Mouse (Mus musculus): ENCODE data around the gene Cenpk. TPM values are rescaled to one million over a fixed set of nuclear protein-coding genes. Genes with fewer than 3 reads are reported as not detected.
"Not testable (repeated sequence)": the region's sequence is repeated elsewhere in the genome, so short reads cannot be mapped to it uniquely, and the experiment has no call there.

The Cenpk gene
- 4.9 and 11.1 TPM in 2 replicates for polyA plus RNA-seq (2012; rRNA removed)

GRCm38 (mm10) chr13:104228384-104229066, at the start of gene Cenpk, which contains the start of gene Ppwd1:
Gene Cenpk (plus strand): TSS chr13:104228611.
Gene Ppwd1 (minus strand): TSS chr13:104228843.
- TF ChIP-seq POLR2A (IDR thresholded peaks at IDR 0.05; ENCODE audit: borderline replicate concordance, extremely low read depth, insufficient read depth, insufficient read length, poor library complexity, severe bottlenecking), result peak; percentile 67; the same call in 1 of the 2 replicates
- TF ChIP-seq CTCF (IDR thresholded peaks at IDR 0.05; ENCODE audit: borderline replicate concordance, extremely low read depth, insufficient read depth, insufficient read length), result no peak
- peak; percentile 99 for DNase-seq (ENCODE audit: low read depth)

GRCm38 (mm10) chr13:104178650-104179121, 49.7 kb upstream of the Cenpk start, which contains the start of gene Trim23:
Gene Trim23 (plus strand): TSS chr13:104178797.
- TF ChIP-seq CTCF (IDR thresholded peaks at IDR 0.05; ENCODE audit: borderline replicate concordance, extremely low read depth, insufficient read depth, insufficient read length), result 0 out of 2 replicates have a peak, but pooled peaks have one; percentile 14
- TF ChIP-seq POLR2A (IDR thresholded peaks at IDR 0.05; ENCODE audit: borderline replicate concordance, extremely low read depth, insufficient read depth, insufficient read length, poor library complexity, severe bottlenecking), result peak; percentile 40; the same call in 1 of the 2 replicates
- DNase-seq (ENCODE audit: low read depth), result peak; percentile 99

- no peak for DNase-seq (ENCODE audit: low read depth)
- TF ChIP-seq CTCF (IDR thresholded peaks at IDR 0.05; ENCODE audit: borderline replicate concordance, extremely low read depth, insufficient read depth, insufficient read length) (no peak), POLR2A (IDR thresholded peaks at IDR 0.05; ENCODE audit: borderline replicate concordance, extremely low read depth, insufficient read depth, insufficient read length, poor library complexity, severe bottlenecking) (no peak)
These were observed 49.1 kb upstream of the Cenpk start for GRCm38 (mm10) chr13:104179176-104179888.

DNA sequence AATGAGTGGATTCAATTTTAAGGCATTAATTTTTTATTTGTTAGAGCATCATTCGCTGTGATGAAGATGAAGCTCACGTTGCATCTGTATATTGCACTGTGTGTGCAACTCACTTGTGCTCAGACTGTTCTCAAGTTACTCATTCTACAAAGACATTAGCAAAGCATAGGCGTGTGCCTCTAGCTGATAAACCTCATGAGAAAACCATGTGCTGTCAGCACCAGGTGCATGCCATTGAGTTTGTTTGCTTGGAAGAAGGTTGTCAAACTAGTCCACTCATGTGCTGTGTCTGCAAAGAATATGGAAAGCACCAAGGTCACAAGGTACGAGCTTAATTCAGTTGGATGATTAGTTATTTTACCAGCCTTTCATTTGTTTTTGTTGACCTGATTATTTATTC, 41.1 kb upstream of the Cenpk start:
- no peak for DNase-seq (ENCODE audit: low read depth)
- no peak for TF ChIP-seq POLR2A (IDR thresholded peaks at IDR 0.05; ENCODE audit: borderline replicate concordance, extremely low read depth, insufficient read depth, insufficient read length, poor library complexity, severe bottlenecking)
- no peak for TF ChIP-seq CTCF (IDR thresholded peaks at IDR 0.05; ENCODE audit: borderline replicate concordance, extremely low read depth, insufficient read depth, insufficient read length)

- not testable (repeated sequence) for DNase-seq (ENCODE audit: low read depth)
These were observed 32.5 kb upstream of the Cenpk start for GRCm38 (mm10) chr13:104195891-104196290.

DNA sequence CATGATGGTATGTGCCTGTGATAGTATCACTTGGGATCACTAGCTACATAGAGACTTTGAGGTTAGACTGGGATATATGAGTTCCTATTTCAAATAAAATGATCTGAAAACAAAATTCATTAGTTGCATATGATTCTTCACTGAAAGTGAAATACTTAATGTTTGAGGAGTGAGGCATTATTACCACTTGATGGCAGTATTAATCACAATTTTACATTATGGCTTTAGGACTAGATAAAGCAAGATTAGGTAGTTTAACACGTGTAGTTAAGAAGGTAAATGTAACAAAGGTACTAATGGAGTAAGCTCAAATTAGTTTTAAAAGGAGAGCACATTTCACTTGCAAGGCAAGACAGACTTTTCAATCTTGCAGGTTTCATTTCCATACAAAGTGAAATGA, 24.1 kb upstream of the Cenpk start:
- peak; percentile 18 for DNase-seq (ENCODE audit: low read depth)
- TF ChIP-seq POLR2A (IDR thresholded peaks at IDR 0.05; ENCODE audit: borderline replicate concordance, extremely low read depth, insufficient read depth, insufficient read length, poor library complexity, severe bottlenecking), result no peak
- TF ChIP-seq CTCF (IDR thresholded peaks at IDR 0.05; ENCODE audit: borderline replicate concordance, extremely low read depth, insufficient read depth, insufficient read length), result no peak

GRCm38 (mm10) chr13:104227478-104227877, 933 bp upstream of the Cenpk start:
- no peak for TF ChIP-seq CTCF (IDR thresholded peaks at IDR 0.05; ENCODE audit: borderline replicate concordance, extremely low read depth, insufficient read depth, insufficient read length)
- no peak for TF ChIP-seq POLR2A (IDR thresholded peaks at IDR 0.05; ENCODE audit: borderline replicate concordance, extremely low read depth, insufficient read depth, insufficient read length, poor library complexity, severe bottlenecking)
- DNase-seq (ENCODE audit: low read depth), result no peak

GRCm38 (mm10) chr13:104229181-104229580, 770 bp downstream of the Cenpk start:
- TF ChIP-seq POLR2A (IDR thresholded peaks at IDR 0.05; ENCODE audit: borderline replicate concordance, extremely low read depth, insufficient read depth, insufficient read length, poor library complexity, severe bottlenecking) (no peak), CTCF (IDR thresholded peaks at IDR 0.05; ENCODE audit: borderline replicate concordance, extremely low read depth, insufficient read depth, insufficient read length) (no peak)
- no peak for DNase-seq (ENCODE audit: low read depth)

- no peak for TF ChIP-seq POLR2A (IDR thresholded peaks at IDR 0.05; ENCODE audit: borderline replicate concordance, extremely low read depth, insufficient read depth, insufficient read length, poor library complexity, severe bottlenecking)
- TF ChIP-seq CTCF (IDR thresholded peaks at IDR 0.05; ENCODE audit: borderline replicate concordance, extremely low read depth, insufficient read depth, insufficient read length), result no peak
- no peak for DNase-seq (ENCODE audit: low read depth)
These were observed 30.6 kb downstream of the Cenpk start for GRCm38 (mm10) chr13:104258997-104259396.

- peak; percentile 81 for DNase-seq (ENCODE audit: low read depth)
- TF ChIP-seq CTCF (IDR thresholded peaks at IDR 0.05; ENCODE audit: borderline replicate concordance, extremely low read depth, insufficient read depth, insufficient read length) (no peak), POLR2A (IDR thresholded peaks at IDR 0.05; ENCODE audit: borderline replicate concordance, extremely low read depth, insufficient read depth, insufficient read length, poor library complexity, severe bottlenecking) (no peak)
These were observed 56.6 kb downstream of the Cenpk start for GRCm38 (mm10) chr13:104285031-104285431.

DNA sequence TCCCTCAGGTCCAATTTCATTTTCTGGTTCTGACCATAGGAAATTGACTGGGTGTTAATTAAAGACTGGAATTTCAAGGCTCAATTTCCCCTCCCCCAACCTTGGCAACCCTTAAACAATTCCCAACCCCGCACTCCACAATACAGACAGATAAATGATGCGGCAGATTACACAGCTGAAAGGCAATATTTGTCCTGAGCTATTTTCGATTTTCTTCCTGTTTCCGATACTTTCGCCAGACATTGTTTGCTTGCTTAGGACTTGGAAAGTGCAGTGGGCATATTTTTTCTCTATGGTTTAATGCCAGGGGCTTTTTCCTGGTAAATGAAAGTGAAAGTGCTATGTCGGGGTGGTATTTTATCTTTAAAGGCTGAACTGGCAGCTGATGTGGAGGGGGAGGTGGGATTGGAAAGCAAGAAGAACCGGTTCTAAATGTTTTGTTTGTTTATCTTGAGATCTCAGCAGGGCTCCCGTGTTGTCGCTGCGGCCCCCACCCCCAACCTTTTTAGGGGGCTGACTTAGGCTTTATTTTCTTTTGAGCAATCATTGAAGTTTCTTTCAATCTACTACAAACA, 57.4 kb downstream of the Cenpk start:
- peak; percentile 70 for DNase-seq (ENCODE audit: low read depth)

More for the DNA sequence above, 57.4 kb downstream of the Cenpk start:
- TF ChIP-seq POLR2A (IDR thresholded peaks at IDR 0.05; ENCODE audit: borderline replicate concordance, extremely low read depth, insufficient read depth, insufficient read length, poor library complexity, severe bottlenecking) (no peak), CTCF (IDR thresholded peaks at IDR 0.05; ENCODE audit: borderline replicate concordance, extremely low read depth, insufficient read depth, insufficient read length) (no peak)
